Comparison of ENCODE assay signal across 27 mouse cellular contexts in the genomic region with DNA sequence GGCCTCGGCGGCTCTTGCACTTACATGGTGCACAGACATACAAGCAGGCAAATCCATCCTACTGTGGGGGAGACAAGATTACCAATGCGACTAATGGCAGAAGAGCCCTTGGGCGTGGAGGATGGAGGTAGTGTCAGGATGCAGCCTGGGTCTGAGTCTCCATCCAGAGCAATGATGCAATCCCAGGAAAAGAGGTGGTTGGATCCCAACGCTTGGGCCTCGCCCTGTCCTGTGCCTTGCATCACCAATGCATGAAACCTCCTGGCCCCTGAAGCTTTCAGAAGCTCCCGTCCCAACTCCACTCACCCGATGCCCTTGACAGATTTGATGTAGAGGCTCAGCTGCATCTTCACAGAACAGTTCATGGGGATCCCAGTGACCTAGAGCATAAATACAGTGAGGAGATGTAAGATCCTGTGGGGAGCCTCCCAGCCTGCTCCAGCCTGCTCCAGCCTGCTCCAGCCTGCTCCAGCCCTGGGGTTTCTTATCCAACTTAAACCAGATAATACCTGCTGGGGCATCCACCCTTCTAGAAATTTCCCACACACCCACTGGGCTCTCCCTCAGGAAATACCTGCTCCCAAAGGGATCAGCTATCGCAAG. TPM values are rescaled to one million over a fixed set of nuclear protein-coding genes. Genes with fewer than 3 reads are reported as not detected.
DNase-seq lines count a peak whose midpoint lies in the region; ATAC-seq and TF ChIP-seq lines count a peak whose summit lies in the region.
"Had no signal": no experiment of that assay in that cellular context is flagged by ENCODE, and none has a peak within 500 bp of the region (broad histone marks: within the 10 kb centered on the region; RNA-seq: fewer than 3 reads in every experiment).

No protein-coding gene starts in this region.

- H3K4me3 ChIP-seq in megakaryocyte, embryonic 14.5 days (replicated peaks) = peak overlapping the region; percentile 50
- no peak overlapping the region for H3K4me3 ChIP-seq in stomach, postnatal 0 days (ENCODE audit: low read depth, low read length)
- H3K4me3 ChIP-seq: forebrain, embryonic 10.5 days; forebrain, embryonic 13.5 days; heart, embryonic 12.5 days; heart, embryonic 15.5 days had no signal

- H3K4me1 ChIP-seq in megakaryocyte, embryonic 14.5 days = 0 out of 2 replicates have a peak, but pooled peaks cover 4% of the 10 kb centered on the region
- H3K4me1 ChIP-seq in stomach, postnatal 0 days (replicated peaks; ENCODE audit: control insufficient read depth, insufficient read depth) = no peaks in the 10 kb centered on the region

- peaks cover 96% of the 10 kb centered on the region for H3K36me3 ChIP-seq in megakaryocyte, embryonic 14.5 days (replicated peaks; ENCODE audit: low read length)
- H3K36me3 ChIP-seq in stomach, postnatal 0 days (ENCODE audit: control insufficient read depth, insufficient read depth, low read length) = no peaks in the 10 kb centered on the region; the same call in 1 of the 2 replicates

- H3K4me2 ChIP-seq in stomach, postnatal 0 days (replicated peaks; ENCODE audit: low read depth) = no peak overlapping the region
- H3K4me2 ChIP-seq: forebrain, embryonic 13.5 days; heart, embryonic 12.5 days; heart, embryonic 15.5 days; hindbrain, embryonic 14.5 days had no signal

- intact Hi-C loops in heart, postnatal 36 days (cut with DNase I) = no loop called here

- no peak for ATAC-seq in megakaryocyte, adult 5-6 weeks (ENCODE audit: poor library complexity, severe bottlenecking)
- ATAC-seq in stomach, postnatal 0 days (ENCODE audit: low FRiP score, low TSS enrichment) = peak; percentile 37; the same call in 1 of the 2 replicates
- ATAC-seq: activated CD4-positive, CD25-positive, alpha-beta regulatory T cell, adult 4 months; CD4-positive, CD25-positive, alpha-beta regulatory T cell, adult 4 months; forebrain, embryonic 13.5 days; forebrain, embryonic 16.5 days; hindbrain, postnatal 0 days; inflammation-experienced regulatory T-cells, adult 6 months; intestine, embryonic 16.5 days had no signal

- peak overlapping the region; percentile 53 for H3K27ac ChIP-seq in stomach, postnatal 0 days (replicated peaks)
- H3K27ac ChIP-seq: forebrain, embryonic 10.5 days; forebrain, embryonic 13.5 days; heart, embryonic 15.5 days; hindbrain, embryonic 14.5 days; hindbrain, postnatal 0 days had no signal

- peaks cover 6% of the 10 kb centered on the region for H3K9me3 ChIP-seq in megakaryocyte, embryonic 14.5 days
- H3K9me3 ChIP-seq in stomach, postnatal 0 days (ENCODE audit: control insufficient read depth, low read length) = no peaks in the 10 kb centered on the region
- H3K9me3 ChIP-seq: forebrain, embryonic 10.5 days; forebrain, embryonic 13.5 days; G1E; heart, embryonic 12.5 days; heart, embryonic 15.5 days had no signal

- 81% methylated on average over 9 of the region's 9 CpGs for WGBS in stomach, postnatal 0 days

- no peak for TF ChIP-seq CTCF in stomach, postnatal 0 days (IDR thresholded peaks at IDR 0.05; ENCODE audit: low read depth)

- peak; percentile 69 for DNase-seq in MN1 (ENCODE audit: low spot score)
- DNase-seq in stomach, postnatal 0 days (ENCODE audit: low spot score) = no peak
- DNase-seq in yolk sac, embryonic 10.5 days (ENCODE audit: low spot score) = no peak
- no peak for DNase-seq in heart, postnatal 36 days
- DNase-seq: adrenal gland, postnatal 10 days; adrenal gland, postnatal 36 days; cerebellum, adult 18-20 months; cerebellum, adult 9-10 months; cerebellum, postnatal 14 days; gastrocnemius, postnatal 14 days; heart, adult 18-20 months; heart, postnatal 10 days; heart, postnatal 4 days had no signal

- TF ChIP-seq EP300 in stomach, postnatal 0 days (optimal IDR thresholded peaks at IDR 0.05) = no peak

- H3K27me3 ChIP-seq in megakaryocyte, embryonic 14.5 days (replicated peaks) = no peaks in the 10 kb centered on the region
- no peaks in the 10 kb centered on the region for H3K27me3 ChIP-seq in stomach, postnatal 0 days (ENCODE audit: control insufficient read depth, insufficient read depth, low read length)
- H3K27me3 ChIP-seq: forebrain, embryonic 13.5 days; heart, embryonic 12.5 days; heart, embryonic 15.5 days had no signal

- H3K9ac ChIP-seq in stomach, postnatal 0 days (ENCODE audit: low read length) = no peak overlapping the region
- H3K9ac ChIP-seq: forebrain, embryonic 13.5 days; heart, embryonic 12.5 days; heart, embryonic 15.5 days; hindbrain, embryonic 14.5 days had no signal

RNA-seq across cellular contexts. Expression of a gene that starts 53.7 kb away (rescaled TPM):
- polyA plus RNA-seq in megakaryocyte, embryonic 14.5 days (2012; ENCODE audit: insufficient read depth, low replicate concordance) = 138 and 186 TPM in 2 replicates
- total RNA-seq in megakaryocyte, adult 5-6 weeks (2015) = 88.7 and 92.9 TPM in 2 replicates
- total RNA-seq in megakaryocyte, adult 5-6 weeks (2017) = 86.3 and 88.2 TPM in 2 replicates
- 30.1 and 31.8 TPM in 2 replicates for polyA plus RNA-seq in stomach, postnatal 0 days (2015; fragmentation: Nextera tagmentation; extraction: Ambion mirVana)
- 10 to 100 TPM; 35.4 to 44.4 TPM for total RNA-seq in heart, postnatal 36 days (2021)
